Comparison of ENCODE assay signal across 21 mouse cellular contexts in genomic region chr14:116957154-116957553, GRCm38 (mm10). TPM values are rescaled to one million over a fixed set of nuclear protein-coding genes. Genes with fewer than 3 reads are reported as not detected.
DNase-seq lines count a peak whose midpoint lies in the region; ATAC-seq and TF ChIP-seq lines count a peak whose summit lies in the region.
"Had no signal": no experiment of that assay in that cellular context is flagged by ENCODE, and none has a peak within 500 bp of the region (broad histone marks: within the 10 kb centered on the region; RNA-seq: fewer than 3 reads in every experiment).

No protein-coding gene starts in this region.

- no peak overlapping the region for H3K4me3 ChIP-seq in forebrain, embryonic 13.5 days
- no peak overlapping the region for H3K4me3 ChIP-seq in forebrain, embryonic 12.5 days (replicated peaks)
- H3K4me3 ChIP-seq in forebrain, embryonic 15.5 days = no peak overlapping the region
- H3K4me3 ChIP-seq in forebrain, postnatal 0 days (ENCODE audit: low read depth, low read length) = no peak overlapping the region
- no peak overlapping the region for H3K4me3 ChIP-seq in embryonic fibroblast, embryonic 13.5 days (ENCODE audit: insufficient read depth, low read length)
- H3K4me3 ChIP-seq: embryonic facial prominence, embryonic 13.5 days; embryonic facial prominence, embryonic 15.5 days had no signal

- H3K4me1 ChIP-seq in forebrain, embryonic 13.5 days = no peaks in the 10 kb centered on the region
- H3K4me1 ChIP-seq in forebrain, embryonic 12.5 days = no peaks in the 10 kb centered on the region
- H3K4me1 ChIP-seq in forebrain, embryonic 15.5 days = no peaks in the 10 kb centered on the region
- no peaks in the 10 kb centered on the region for H3K4me1 ChIP-seq in forebrain, postnatal 0 days (ENCODE audit: insufficient read depth)
- H3K4me1 ChIP-seq in embryonic fibroblast, embryonic 13.5 days (ENCODE audit: control insufficient read depth, insufficient read depth, low read length) = no peaks in the 10 kb centered on the region
- H3K4me1 ChIP-seq: embryonic facial prominence, embryonic 13.5 days; embryonic facial prominence, embryonic 15.5 days had no signal

- peak; percentile 55; the same call in 1 of the 2 replicates for ATAC-seq in forebrain, embryonic 13.5 days
- no peak for ATAC-seq in forebrain, embryonic 12.5 days (ENCODE audit: low FRiP score)
- ATAC-seq in forebrain, embryonic 15.5 days (replicated peaks) = 0 out of 2 replicates have a peak, but pooled peaks have one; percentile 26
- ATAC-seq in forebrain, postnatal 0 days = no peak

- no peak for TF ChIP-seq CTCF in forebrain, postnatal 0 days (IDR thresholded peaks at IDR 0.05; ENCODE audit: low read depth)
- TF ChIP-seq CTCF in embryonic fibroblast, embryonic 13.5 days (IDR thresholded peaks at IDR 0.05; ENCODE audit: borderline replicate concordance, insufficient read depth, low read length) = no peak

- DNase-seq in forebrain, postnatal 0 days = no peak
- peak; percentile 16 for DNase-seq in 3T3-L1 (ENCODE audit: low read depth, low spot score)
- no peak for DNase-seq in heart, postnatal 25 days (ENCODE audit: low spot score)
- no peak for DNase-seq in cerebellum, postnatal 10 days
- DNase-seq: adrenal gland, adult 2 months; adrenal gland, postnatal 10 days; adrenal gland, postnatal 25 days; cerebellum, adult 11-12 months; cerebellum, adult 2 months; cerebellum, adult 9-10 months; cerebellum, postnatal 14 days; cerebellum, postnatal 36 days; embryo, embryonic 11 days had no signal

- no peak overlapping the region for H3K27ac ChIP-seq in forebrain, embryonic 13.5 days
- no peak overlapping the region for H3K27ac ChIP-seq in forebrain, embryonic 12.5 days
- no peak overlapping the region for H3K27ac ChIP-seq in forebrain, embryonic 15.5 days (replicated peaks)
- no peak overlapping the region for H3K27ac ChIP-seq in forebrain, postnatal 0 days (ENCODE audit: low read depth, low read length)
- H3K27ac ChIP-seq in embryonic fibroblast, embryonic 13.5 days (ENCODE audit: insufficient read depth, low read length) = 0 out of 2 replicates have a peak overlapping the region, but pooled peaks have one; percentile 34
- H3K27ac ChIP-seq: embryonic facial prominence, embryonic 13.5 days; embryonic facial prominence, embryonic 15.5 days had no signal

- H3K9me3 ChIP-seq in forebrain, embryonic 13.5 days (replicated peaks) = peaks cover 3% of the 10 kb centered on the region; the same call in 1 of the 2 replicates
- H3K9me3 ChIP-seq in forebrain, embryonic 12.5 days = no peaks in the 10 kb centered on the region
- no peaks in the 10 kb centered on the region for H3K9me3 ChIP-seq in forebrain, embryonic 15.5 days
- H3K9me3 ChIP-seq in forebrain, postnatal 0 days (ENCODE audit: low read length) = no peaks in the 10 kb centered on the region
- H3K9me3 ChIP-seq: embryonic facial prominence, embryonic 13.5 days; embryonic facial prominence, embryonic 15.5 days had no signal

- intact Hi-C loops in heart, postnatal 25 days (cut with DNase I) = no loop called here

- H3K4me2 ChIP-seq in forebrain, embryonic 13.5 days = no peak overlapping the region
- no peak overlapping the region for H3K4me2 ChIP-seq in forebrain, embryonic 12.5 days
- no peak overlapping the region for H3K4me2 ChIP-seq in forebrain, embryonic 15.5 days (replicated peaks)
- no peak overlapping the region for H3K4me2 ChIP-seq in forebrain, postnatal 0 days (ENCODE audit: low read depth)
- H3K4me2 ChIP-seq: embryonic facial prominence, embryonic 13.5 days; embryonic facial prominence, embryonic 15.5 days had no signal

- no peaks in the 10 kb centered on the region for H3K27me3 ChIP-seq in forebrain, embryonic 13.5 days
- no peaks in the 10 kb centered on the region for H3K27me3 ChIP-seq in forebrain, embryonic 12.5 days
- H3K27me3 ChIP-seq in forebrain, embryonic 15.5 days = no peaks in the 10 kb centered on the region
- H3K27me3 ChIP-seq in forebrain, postnatal 0 days (ENCODE audit: insufficient read depth, low read length) = no peaks in the 10 kb centered on the region
- H3K27me3 ChIP-seq: embryonic facial prominence, embryonic 13.5 days; embryonic facial prominence, embryonic 15.5 days had no signal

- TF ChIP-seq POLR2A in embryonic fibroblast, embryonic 13.5 days (IDR thresholded peaks at IDR 0.05; ENCODE audit: low read depth, low read length) = no peak

- peaks cover 4% of the 10 kb centered on the region; the same call in 1 of the 2 replicates for H3K36me3 ChIP-seq in forebrain, embryonic 13.5 days (ENCODE audit: poor library complexity, severe bottlenecking)
- H3K36me3 ChIP-seq in forebrain, embryonic 12.5 days (replicated peaks) = peaks cover 3% of the 10 kb centered on the region
- H3K36me3 ChIP-seq in forebrain, embryonic 15.5 days = peaks cover 3% of the 10 kb centered on the region; the same call in 1 of the 2 replicates
- H3K36me3 ChIP-seq in forebrain, postnatal 0 days (ENCODE audit: insufficient read depth) = no peaks in the 10 kb centered on the region
- H3K36me3 ChIP-seq: embryonic facial prominence, embryonic 15.5 days had no signal

- no peak overlapping the region for H3K9ac ChIP-seq in forebrain, embryonic 13.5 days
- no peak overlapping the region for H3K9ac ChIP-seq in forebrain, embryonic 12.5 days
- no peak overlapping the region for H3K9ac ChIP-seq in forebrain, embryonic 15.5 days (replicated peaks)
- H3K9ac ChIP-seq in forebrain, postnatal 0 days = no peak overlapping the region
- H3K9ac ChIP-seq: embryonic facial prominence, embryonic 13.5 days; embryonic facial prominence, embryonic 15.5 days had no signal

RNA-seq across cellular contexts. Expression of gene Gpc6, which starts 32.0 kb away (rescaled TPM):
- polyA plus RNA-seq in forebrain, embryonic 13.5 days (2015; fragmentation: Nextera tagmentation; extraction: Ambion mirVana) = 20.0 and 24.9 TPM in 2 replicates
- 32.1 and 37.7 TPM in 2 replicates for polyA plus RNA-seq in forebrain, embryonic 12.5 days (2016; fragmentation: Nextera tagmentation; extraction: Ambion mirVana)
- 18.3 TPM in 2 replicates for polyA plus RNA-seq in forebrain, embryonic 15.5 days (2015; fragmentation: Nextera tagmentation; extraction: Ambion mirVana)
- 12.5 and 20.8 TPM in 2 replicates for total RNA-seq in forebrain, postnatal 0 days (2014; rRNA removed)
- 7.4 and 10.9 TPM in 2 replicates for polyA plus RNA-seq in forebrain, postnatal 0 days (2015; fragmentation: Nextera tagmentation; extraction: Ambion mirVana)
- polyA plus RNA-seq in embryonic fibroblast, embryonic 13.5 days (2011; ENCODE audit: insufficient read length, low read depth, missing spikeins) = 47.7 and 61.9 TPM in 2 replicates
- total RNA-seq in heart, postnatal 25 days (2021) = 10 to 100 TPM; 11.0 to 13.5 TPM
- total RNA-seq: common myeloid progenitor, adult 5-6 weeks; MEL had no signal

Comparison
In these comparisons a context has a peak if more than half of its experiments do, and no peak if none do; other contexts are left out.
1. ATAC-seq: peak in forebrain, embryonic 13.5 days (single experiment) and forebrain, embryonic 15.5 days (single experiment); none in forebrain, embryonic 12.5 days (single experiment) and forebrain, postnatal 0 days (single experiment).